Mouse (Mus musculus) kidney, postnatal 36 days (tissue): Measurements from ENCODE around the gene D10Wsu102e.

Experiments
- DNase-seq, 2 experiments: peaks; one replicate each; pipeline ENCODE4 v3.0.0; 2021 to 2022; ENCODE audit warnings: mixed read lengths in 2 of 2

Gene D10Wsu102e

DNA sequence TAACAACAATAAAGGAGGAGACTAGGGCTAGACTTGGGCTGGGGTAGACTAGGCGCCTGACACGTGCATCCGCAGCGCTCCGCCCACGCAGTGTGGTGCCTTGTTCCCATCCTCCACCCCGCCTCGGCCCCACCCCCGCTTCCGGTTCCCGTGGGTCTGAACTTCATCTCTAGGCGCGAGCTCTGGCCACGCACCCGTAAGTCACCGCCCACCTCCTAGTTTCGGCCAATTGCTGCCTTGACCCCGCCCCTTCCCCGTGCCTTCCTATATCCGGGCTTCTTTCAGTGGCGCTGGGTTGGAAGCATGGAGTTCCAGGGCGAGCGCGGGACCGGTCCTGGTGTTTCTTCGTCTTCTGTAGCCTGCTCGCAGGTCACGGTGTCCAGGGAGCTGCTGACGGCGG, at the start of gene D10Wsu102e:
TSS of gene D10Wsu102e (plus strand) at position 266 of the 400 bp plus-strand sequence.
- DNase-seq: peak; percentile 99

DNA sequence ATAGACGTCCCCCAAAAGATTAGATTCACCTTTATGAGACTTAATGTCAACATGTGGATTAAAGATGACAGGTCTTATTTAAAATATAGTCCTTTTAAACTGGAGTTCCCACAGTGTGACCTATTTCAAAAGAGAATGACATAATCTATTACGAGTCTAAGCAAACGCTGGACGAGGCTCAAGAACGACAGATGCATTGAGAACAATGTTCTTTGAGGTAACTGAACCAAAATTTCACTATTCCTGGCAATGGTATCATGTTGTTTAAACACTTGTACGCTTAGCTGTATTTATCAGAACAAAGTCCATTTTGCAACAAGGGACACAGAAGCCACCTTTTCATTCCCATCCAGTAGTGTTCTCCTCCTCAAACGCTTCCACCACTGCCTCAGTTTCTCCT, 49.7 kb upstream of the D10Wsu102e start:
- no peak for DNase-seq

DNA sequence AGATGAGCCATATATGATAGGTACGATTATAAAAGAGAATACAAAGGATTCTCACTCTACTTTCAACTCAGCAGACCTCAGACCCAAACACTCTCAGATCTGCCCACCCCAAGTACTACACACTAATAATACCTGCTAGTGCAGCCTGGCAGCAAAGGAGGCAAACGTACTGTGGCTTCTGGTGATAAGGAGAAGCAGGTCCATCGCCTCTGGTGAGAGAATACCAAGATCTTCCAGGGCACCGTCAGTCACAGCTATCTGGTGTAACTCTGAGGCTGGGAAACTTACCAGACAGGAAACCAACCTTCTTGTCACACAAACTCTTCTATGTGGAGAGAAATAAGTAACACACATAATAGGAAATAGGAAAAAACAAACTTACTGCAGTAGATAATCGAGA, 47.0 kb upstream of the D10Wsu102e start:
- DNase-seq: no peak

DNA sequence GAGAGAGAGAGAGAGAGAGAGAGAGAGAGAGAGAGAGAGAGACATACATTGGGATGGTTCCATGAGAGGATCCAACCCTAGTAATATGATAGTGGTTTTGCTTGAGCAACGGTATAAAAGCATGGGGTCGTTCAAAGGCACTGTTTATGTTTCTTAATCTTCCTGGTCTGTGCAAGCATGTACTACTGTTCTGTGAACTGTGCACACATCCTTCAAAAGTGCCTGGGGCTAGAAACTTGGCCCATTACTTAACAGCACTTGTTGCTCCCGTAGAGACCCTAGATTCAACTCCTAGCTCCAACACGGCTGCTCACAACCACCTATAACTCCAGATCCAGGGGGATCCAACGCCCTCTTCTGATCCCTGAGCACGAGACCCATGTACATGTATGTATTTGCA, 39.6 kb upstream of the D10Wsu102e start:
- DNase-seq: no peak

DNA sequence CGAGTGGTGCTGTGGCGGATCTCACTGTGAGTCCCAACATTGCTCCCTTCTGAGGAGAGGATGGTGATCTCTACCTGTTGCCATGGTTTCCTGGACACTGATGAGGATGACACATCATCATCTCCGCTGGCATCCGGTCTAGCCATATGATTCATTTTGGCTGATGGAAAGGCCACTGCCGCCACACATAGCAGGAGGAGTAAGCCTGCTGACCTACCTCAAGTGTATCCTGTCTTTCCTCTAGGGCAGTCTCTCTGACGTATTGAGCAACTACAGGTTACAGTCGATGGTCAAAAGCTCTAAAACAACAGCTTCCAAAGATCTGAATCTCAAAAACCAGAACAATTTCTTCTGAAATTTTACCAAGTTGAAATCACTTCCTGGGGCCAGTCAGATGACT, 39.2 kb upstream of the D10Wsu102e start:
- no peak for DNase-seq

DNA sequence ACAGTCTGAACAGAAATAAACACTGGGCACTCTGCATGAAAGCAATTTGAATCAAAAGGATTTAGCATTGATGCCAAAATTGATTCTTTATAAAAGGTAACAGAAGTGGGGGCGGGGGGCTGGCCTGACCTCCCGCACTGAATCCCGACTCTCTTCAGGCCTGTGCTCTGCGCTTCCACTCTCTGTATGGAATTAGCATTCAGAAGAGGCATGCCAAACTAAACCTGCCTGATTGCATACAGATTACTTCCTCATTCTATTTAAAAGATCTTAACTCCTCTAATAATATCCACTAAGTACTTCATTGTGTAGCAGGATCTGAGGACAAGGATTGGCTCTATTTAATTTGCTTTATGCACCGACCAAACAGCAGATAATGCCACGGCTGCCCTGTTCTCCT, 38.5 kb upstream of the D10Wsu102e start:
- DNase-seq: no peak

DNA sequence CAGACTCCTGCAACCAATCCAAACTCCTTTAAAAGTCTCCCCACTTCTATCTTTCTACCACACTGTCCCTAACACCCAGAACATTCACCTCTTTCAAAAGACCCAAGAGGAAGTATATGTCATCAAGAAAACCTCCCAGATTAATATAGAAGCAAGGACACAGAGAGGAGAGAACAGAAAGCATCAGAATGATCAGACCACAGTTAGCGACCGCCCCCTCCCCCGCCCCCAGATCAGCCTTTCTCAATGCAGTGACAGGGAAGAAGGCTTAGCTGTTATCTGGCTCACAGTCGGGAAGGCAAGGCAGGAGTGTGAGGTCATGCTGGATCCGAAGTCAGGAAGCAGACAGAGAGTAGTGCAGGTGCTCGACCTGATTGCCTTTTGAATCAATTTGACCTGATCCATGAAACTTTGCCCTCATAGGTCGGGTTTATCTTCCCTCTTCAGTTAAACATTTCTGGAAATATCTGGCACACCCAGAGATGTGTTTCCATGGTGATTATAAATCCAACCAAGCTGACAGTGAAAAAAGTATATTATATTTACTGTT, 37.4 kb upstream of the D10Wsu102e start:
- no peak for DNase-seq

DNA sequence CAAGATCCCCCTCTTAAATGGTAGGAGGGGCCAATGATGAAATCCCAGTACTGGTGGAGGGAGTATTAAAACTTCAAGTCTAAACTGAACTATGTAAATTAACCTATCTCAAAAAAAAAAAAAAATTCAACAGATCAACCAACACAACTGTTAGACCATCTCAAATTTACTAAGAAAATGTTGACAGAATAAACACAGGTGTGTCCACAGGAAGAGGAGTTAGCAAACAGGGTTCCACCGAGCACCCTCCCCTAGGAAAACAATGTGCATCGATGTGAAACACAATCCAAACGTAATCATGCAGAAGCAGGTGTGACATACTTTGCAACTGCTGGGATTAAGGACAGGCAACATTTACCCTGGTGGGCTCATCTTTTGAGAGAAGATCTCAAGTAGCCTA, 35.1 kb upstream of the D10Wsu102e start:
- no peak for DNase-seq

DNA sequence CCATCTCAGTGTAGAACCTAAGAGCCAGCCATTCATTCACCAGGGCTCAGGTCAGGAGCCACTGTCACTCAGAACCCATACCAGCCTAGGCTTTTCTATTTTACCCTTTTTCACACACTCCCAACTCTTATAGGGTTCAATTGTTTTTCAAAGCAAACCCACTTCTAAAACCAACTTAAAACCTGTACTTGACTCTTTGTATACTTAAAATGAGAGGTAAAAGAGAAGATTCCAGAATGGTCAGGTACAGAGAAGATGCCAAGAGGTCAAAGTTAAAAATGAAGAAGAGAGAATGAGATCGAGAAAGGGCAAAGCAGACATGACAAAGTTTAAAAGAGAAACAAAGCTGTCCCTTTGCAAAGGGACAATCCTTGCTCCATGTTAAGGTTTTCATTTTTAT, 34.1 kb upstream of the D10Wsu102e start:
- DNase-seq: no peak

DNA sequence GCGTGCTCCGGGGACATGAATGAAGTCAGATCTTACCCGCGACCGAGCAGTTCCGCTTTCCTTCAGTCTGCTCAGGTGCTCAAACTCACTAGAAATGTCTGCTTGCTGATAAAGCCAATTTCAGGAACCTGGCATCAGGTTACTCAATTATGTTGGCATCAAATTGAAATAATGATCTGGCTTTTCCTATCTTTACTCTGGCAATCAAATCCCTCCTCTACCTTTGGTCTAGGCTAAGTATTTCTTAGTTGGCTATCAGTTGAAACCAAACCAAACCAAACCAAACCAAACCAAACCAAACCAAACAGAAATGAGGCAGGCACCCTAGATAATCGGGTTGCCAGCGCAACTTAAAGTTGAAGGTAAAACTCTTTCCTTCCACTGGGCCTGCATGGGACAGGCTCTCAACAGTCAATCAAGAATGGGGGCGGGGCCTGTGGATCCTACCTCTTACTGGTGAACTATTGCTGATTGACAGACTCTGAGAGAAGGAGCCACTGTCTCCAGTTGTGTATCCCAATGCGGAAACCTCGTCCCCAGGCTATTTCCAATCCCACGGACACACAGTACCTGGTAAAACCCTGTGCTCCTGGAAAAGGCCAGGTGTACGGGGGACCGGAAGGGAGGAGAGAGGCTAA, 33.3 kb upstream of the D10Wsu102e start:
- DNase-seq: peak; percentile 14 to 73

DNA sequence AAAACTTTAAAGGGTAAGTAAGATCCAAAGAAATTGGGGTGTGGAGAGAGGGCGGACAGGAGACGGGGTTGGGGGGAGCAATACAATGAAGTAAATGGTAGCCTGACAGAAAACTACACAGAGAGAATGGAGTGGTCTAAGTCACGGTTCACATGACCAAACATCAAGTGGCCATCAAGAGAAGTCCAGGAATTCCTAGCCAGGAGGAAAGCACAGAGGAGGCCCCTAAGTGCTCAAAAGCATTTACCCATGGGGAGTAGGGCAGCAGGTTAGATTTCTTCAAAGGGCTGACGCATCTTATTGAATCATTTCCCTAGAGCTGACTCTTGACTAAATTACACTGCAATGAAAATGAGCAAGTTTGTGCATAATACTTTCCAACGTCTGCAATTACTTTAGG, 31.2 kb upstream of the D10Wsu102e start:
- no peak for DNase-seq

DNA sequence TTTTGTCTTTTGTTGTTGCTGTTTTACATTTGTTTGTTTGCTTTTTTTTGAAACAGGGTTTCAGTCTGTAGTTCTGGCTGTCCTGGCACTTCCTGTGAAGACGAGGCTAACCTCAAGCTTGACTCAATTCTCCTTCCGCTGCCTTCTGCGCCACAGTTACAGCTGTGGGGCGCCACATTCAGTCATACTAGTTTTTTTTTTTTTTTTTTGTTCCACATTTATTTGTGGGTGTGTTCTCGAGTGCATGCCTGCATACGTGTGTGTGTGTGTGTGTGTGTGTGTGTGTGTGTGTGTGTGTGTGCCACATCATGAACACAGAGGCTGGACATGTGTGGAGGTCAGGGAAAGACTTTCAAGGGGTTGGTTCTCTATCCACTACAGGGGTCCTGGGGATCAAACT, 29.7 kb upstream of the D10Wsu102e start:
- DNase-seq: no peak

DNA sequence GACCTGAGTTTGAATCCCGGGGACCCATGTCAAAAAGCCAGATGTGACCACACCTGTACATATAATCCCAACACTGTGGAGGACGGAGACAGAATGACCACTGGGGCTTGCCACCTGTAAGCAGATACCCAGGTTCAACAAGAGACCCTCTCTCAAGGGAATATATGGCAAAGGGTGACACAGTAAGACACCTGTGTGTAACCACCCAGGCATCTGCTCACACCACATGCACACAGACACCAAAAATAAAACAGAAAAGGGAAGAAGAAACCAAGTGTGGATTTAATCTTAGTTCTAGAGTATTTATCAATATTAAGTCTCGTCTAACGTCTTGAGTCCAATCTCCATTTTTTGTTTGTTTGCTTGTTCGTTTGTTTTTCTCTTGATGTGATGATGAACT, 28.2 kb upstream of the D10Wsu102e start:
- DNase-seq: no peak

DNA sequence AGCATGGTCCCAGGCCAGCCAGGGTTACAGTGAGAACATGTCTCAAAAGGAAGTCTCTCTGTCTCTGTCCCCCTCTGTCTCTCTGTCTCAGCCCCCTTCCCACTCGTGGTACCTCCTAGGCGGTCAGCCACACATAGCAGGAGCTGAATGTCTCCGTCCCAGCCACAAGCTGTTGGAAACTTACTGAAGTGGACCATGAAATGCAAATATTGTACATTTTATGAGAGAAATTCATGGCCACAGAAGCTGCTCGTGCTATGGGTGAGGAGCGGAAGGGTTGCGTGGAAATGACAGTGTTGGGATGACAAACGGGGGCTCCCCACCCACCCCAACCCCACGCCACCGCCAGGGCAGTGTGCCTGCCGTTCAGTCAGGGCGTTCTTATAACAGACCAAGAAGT, 27.4 kb upstream of the D10Wsu102e start:
- DNase-seq: no peak

DNA sequence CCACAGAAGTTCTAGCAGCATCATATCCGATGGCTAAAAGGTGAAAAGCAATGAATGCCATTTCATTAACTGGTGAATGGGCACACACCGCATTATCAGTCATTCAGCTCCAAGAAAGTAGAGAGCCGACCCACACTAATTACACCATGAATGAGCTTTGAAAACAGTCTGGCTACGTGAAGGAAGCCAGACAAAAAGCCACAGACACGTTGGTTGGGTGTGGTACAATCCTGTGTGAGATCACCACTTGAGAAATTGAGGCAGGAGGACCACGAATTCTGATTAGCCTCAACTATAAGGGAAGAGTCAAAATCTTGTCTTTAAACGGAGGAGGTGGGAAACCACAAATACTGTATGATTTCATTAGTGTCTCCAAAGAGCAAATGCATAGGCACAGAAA, 23.7 kb upstream of the D10Wsu102e start:
- DNase-seq: no peak

DNA sequence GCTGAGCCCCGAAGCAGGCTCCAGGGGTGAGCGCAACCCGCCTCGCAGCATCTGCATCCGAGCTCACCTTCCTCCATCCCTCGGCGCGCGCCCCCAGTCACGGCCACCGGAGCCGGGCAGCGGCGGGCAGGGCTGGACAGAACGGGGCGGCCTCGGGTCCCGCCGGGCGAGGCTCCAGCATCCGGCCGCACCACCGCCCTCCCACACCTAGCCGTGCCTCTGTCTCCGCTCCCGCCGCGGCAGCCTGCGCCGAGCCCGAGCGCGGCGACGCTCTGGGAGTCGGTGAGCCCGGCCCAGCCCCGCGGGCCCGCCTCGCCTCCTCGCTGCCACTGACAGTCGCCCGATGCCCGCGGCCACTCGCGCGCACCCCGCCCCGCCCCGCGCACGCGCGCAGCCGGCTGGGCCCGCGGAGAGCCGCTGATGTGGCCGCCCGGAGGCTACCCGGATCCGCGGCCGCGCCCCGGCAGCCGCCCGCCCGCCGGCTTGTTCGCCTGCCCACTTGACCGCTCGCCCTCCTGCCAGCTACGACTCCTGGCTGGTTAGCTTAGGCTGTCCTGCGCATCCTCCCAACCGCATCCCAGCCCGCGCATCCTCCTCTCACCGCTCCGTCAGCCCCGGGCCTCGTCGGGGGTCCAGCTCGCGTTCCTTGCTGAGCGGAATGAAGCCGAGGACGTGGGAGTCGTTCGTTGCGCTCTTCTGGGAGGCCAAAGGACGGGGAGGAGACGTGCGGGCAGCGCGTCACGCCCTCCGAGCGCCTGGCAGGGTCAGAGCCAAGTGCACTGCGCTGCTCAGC, 22.7 kb upstream of the D10Wsu102e start, which contains the start of gene Slc41a2:
TSS of gene Slc41a2 (minus strand) at position 724 of the 793 bp plus-strand sequence.
- DNase-seq: peak; percentile 61 to 84

DNA sequence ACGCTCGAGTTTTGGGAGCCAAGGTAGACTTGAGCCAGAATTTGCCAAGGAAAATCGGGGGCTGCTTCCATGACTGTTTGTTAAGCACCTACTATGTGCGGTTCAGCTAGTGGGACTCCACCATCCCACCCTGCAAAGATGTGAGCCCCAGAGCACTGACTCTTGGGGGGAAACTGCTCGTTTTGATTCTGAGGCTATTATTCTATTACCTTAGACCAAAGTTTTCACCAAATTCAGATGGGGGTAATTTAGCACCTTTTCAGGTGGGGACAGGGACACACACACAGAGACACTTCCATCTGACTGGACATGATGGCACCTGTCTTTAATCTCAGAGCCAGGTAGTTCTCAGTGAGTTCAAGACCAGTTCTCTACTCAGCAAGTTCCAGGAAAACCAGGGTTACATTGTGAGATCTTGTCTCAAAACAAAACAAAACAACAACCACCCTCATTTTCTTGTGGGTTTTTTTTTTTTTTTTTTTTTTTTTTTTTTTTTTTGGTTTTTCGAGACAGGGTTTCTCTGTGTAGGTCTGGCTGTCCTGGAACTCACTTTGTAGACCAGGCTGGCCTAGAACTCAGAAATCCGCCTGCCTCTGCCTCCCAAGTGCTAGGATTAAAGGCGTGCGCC, 21.9 kb upstream of the D10Wsu102e start:
- DNase-seq: no peak

DNA sequence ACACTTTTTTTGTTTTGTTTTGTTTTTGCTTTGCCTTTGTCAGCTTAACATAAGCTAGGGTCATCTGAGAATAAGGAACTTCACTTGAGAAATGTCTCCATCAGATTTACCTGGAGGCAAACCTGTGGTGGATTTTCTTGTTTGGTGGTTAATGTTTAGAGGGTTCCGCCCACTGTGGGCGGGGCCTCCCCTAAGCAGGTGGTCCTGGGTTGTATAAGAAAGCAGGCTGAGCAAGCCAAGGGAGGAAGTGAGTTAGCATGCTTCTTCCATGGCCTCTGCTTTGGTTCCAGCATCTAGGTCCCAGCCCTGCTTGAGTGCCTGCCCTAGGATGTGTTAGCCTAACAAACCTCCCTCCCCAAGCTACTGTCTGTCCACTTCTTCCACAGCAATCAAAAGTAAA, 18.8 kb upstream of the D10Wsu102e start:
- DNase-seq: no peak

DNA sequence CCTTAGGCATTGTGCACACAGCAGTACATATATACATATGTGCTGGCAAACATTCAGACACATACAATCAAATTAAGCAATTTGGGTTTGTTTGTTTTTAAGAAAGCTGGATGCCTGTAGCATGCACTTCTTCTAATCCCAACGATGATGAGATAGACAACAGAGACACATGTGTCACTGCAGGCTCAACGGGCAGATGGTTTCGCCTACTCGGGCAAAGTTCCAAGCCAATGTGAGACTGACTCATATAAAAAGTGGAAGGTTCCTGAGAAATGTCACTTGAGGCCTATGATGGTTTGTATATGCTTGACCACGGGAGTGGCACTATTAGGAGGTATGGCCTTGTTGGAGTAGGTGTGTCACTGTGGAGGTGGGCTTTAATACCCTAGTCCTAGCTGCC, 16.9 kb upstream of the D10Wsu102e start:
- no peak for DNase-seq

DNA sequence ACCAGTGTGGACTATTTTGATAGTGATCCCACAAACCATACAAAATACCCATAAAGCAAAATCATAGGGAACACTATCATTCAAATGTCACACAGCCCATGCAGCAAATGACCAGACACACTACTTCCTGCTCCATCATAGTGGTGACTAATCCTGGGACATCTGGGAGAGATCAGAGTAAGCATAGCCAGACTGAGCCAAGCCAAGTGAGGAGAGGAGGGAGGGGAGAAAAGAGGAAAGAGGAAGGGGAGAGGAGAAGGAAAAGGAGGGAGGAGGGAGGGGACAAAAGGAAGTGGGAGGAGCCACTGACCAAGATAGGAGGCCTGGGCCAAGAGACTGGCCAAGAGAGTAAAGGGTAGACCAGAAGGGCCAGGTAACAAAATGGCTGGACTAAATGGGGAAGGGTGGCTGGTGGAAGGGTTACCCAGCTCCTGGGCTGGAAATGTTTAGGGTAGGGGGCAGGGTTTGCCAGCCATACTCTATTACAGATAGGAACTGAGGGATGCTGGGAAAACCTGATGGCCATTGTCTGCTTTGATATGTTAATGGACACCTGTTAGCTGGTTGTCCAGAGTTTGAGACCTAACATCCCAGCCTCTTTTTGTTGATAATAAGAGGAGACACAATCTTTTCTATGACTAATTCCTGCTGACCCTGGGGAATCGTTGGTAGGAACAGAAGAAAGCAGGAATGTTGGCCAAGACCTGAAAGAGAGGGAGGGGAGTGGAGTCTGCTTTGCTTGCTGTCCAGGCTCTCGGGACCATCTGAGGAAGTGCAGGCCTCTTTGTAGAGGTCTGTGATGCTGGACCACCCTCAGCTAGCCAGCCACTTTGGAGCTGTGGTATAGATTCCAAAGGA, 16.0 kb upstream of the D10Wsu102e start:
- no peak for DNase-seq

DNA sequence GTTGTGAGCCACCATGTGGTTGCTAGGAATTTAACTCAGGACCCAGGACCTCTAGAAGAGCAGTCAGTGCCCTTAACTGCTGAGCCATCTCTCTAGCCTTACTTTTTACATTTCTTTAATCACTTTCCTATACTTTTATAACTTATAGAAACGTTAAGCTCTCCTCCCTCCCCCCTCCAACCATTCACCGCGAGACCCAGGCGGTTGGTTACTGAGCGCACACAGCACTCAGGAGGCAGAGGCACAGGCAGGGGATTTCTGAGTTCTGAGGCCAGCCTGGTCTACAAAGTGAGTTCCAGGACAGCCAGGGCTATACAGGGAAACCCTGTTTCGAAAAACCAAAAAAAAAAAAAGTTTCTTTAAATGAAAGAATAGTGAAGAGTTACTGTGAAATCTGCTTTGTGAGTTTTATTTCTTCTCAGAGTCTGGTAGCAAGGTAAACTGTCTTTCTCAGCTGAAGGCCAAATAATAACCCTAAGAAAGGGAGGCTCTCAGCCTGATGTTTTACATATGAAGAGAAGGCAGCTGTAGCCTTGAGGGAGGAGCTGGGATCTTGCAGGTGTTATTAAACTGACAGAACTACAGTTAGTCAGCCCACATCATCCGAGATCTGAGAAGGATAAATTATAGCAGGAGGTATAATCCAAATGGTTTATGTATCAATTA, 14.2 kb upstream of the D10Wsu102e start:
- DNase-seq: no peak

DNA sequence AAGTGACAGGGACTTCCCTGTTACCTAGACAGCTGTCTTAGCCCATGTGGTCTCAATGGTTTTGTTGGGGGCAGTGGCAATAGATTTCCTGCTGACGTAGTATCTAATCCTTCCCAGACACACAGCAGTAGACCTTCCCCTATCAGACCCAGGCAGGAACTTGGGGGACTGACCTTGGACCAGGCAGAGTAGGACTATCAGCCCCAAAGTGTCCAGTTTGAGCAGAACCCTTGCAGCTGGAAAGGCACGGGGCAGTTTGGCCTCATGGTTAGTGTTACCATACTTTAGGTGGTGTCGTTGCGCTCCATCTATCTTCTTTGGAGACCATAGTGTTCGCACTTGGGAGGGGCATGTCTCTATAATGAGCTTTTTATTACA, 13.7 kb upstream of the D10Wsu102e start:
- DNase-seq: no peak
